Mouse (Mus musculus): ENCODE measurements at regions not wholly inside any gene's neighbourhood (a gene's known extent, or its start where the extent isn't known, plus 50 kb on each side); places are given as distances from the start of the nearest gene placed in this dataset.
A peak's percentile ranks its signal among the peaks of the same experiment; 100 is the strongest.

DNA sequence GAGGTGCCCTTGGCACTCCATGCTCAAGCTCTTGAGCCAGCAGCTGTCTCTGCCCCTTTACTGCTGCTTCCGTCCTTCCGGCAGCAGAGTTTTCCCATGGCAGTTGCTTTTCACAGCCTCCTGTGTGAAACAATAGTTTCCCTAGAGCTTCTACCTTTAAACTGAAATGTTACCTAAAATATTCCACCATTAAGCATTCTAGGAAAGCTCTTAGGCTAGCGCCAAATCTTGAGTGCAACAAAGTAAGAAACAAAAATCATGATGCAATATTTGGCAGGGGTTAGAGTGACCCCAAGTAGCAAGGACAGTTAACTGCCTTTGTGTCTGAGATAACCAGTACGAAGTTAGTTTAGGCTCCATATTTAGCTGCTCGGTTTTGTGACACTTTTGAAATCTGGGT is 830.3 kb upstream of the Tenm2 start:
- no peak overlapping the region for H3K9ac ChIP-seq (ENCODE audit: low read depth, low read length)

DNA sequence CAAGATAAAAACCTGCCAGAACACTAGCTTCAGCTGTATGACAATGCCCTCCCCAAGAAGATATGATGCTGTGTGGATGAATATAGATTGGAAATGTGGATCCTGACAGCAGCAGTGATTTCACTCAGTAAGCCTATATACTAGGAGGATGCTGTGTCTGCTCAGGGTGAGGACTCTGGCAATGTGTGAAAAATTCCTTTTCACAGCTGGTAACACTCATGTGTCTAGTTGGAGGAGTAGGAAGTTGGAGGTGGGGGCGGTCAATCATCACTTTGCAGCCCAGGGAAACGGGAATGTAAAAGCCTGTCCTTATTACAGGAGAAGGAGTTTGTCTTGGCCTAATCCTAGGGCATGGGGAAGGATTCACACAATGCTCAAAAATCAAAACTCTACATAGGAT is 824.3 kb upstream of the Tenm2 start:
- WGBS, result 56% methylated on average over 2 of the region's 2 CpGs
- ATAC-seq, result no peak
- Histone ChIP-seq H3K4me1 (ENCODE audit: control insufficient read depth, insufficient read depth, low read length) (no peaks in the 10 kb centered on the region), H3K9me3 (ENCODE audit: control insufficient read depth, low read length) (no peaks in the 10 kb centered on the region), H3K4me2 (ENCODE audit: low read depth, low read length) (no peak overlapping the region), H3K9ac (ENCODE audit: low read depth, low read length) (no peak overlapping the region), H3K36me3 (ENCODE audit: control insufficient read depth, insufficient read depth, low read length) (no peaks in the 10 kb centered on the region), H3K27me3 (replicated peaks; ENCODE audit: control insufficient read depth, insufficient read depth, low read length) (no peaks in the 10 kb centered on the region), H3K27ac (ENCODE audit: low read length) (no peak overlapping the region), H3K4me3 (ENCODE audit: low read length) (no peak overlapping the region)

More for the DNA sequence above, 830.3 kb upstream of the Tenm2 start:
- no peaks in the 10 kb centered on the region for H3K27me3 ChIP-seq (replicated peaks; ENCODE audit: control insufficient read depth, insufficient read depth, low read length)
- no peak for ATAC-seq
- H3K27ac ChIP-seq (ENCODE audit: low read length), result no peak overlapping the region
- no peaks in the 10 kb centered on the region for H3K9me3 ChIP-seq (ENCODE audit: control insufficient read depth, low read length)
- no peaks in the 10 kb centered on the region for H3K4me1 ChIP-seq (ENCODE audit: control insufficient read depth, insufficient read depth, low read length)
- no peak overlapping the region for H3K4me2 ChIP-seq (ENCODE audit: low read depth, low read length)
- H3K4me3 ChIP-seq (ENCODE audit: low read length), result no peak overlapping the region
- no peaks in the 10 kb centered on the region for H3K36me3 ChIP-seq (ENCODE audit: control insufficient read depth, insufficient read depth, low read length)
- 87% methylated on average over 5 of the region's 5 CpGs for WGBS

DNA sequence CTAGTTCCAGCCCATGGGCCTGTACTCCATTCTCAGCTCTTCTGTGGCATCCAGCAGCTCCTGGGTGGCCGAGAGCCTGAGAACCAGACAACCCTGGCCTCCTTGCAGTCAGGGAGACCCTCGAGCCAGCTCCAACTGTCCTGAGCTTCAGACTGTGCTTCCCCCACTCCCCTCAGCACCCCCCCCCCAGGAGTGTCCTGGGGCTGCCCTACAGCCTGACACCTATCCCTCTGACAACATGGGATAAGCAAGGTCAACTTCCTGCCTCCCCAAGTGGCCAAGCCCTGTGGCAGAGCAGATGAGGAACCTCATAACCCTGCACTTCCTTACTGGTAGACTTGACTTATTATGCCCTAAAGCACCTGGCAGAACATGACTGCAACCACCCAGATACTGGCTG is 823.1 kb upstream of the Tenm2 start:
- H3K4me1 ChIP-seq (ENCODE audit: control insufficient read depth, insufficient read depth, low read length), result no peaks in the 10 kb centered on the region
- H3K27ac ChIP-seq (ENCODE audit: low read length), result no peak overlapping the region
- no peaks in the 10 kb centered on the region for H3K36me3 ChIP-seq (ENCODE audit: control insufficient read depth, insufficient read depth, low read length)
- no peaks in the 10 kb centered on the region for H3K27me3 ChIP-seq (replicated peaks; ENCODE audit: control insufficient read depth, insufficient read depth, low read length)
- no peaks in the 10 kb centered on the region for H3K9me3 ChIP-seq (ENCODE audit: control insufficient read depth, low read length)
- no peak overlapping the region for H3K9ac ChIP-seq (ENCODE audit: low read depth, low read length)
- no peak overlapping the region for H3K4me3 ChIP-seq (ENCODE audit: low read length)
- no peak for ATAC-seq
- 69% methylated on average over 2 of the region's 2 CpGs for WGBS
- H3K4me2 ChIP-seq (ENCODE audit: low read depth, low read length), result no peak overlapping the region

DNA sequence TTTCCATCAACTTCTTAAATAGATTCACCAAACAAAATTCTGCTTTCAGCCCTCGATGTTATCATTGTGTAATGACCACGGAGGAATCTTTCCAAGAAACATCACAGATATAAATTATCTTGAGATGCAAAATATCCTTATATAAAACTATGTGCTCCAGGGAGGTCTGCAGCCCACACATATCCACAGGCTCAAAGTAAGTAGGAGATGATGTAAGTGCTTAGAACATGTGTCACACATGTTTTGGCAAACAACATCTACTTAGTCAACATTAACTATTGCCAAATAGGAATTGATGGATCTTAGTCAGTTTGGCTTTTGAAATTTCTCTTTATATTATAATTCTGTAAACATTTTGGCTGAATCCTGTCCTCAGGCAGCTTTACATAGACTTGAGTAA is 800.8 kb upstream of the Tenm2 start:
- Histone ChIP-seq H3K36me3 (ENCODE audit: control insufficient read depth, insufficient read depth, low read length) (no peaks in the 10 kb centered on the region), H3K27me3 (replicated peaks; ENCODE audit: control insufficient read depth, insufficient read depth, low read length) (no peaks in the 10 kb centered on the region), H3K9me3 (ENCODE audit: control insufficient read depth, low read length) (no peaks in the 10 kb centered on the region), H3K4me3 (ENCODE audit: low read length) (no peak overlapping the region), H3K9ac (ENCODE audit: low read depth, low read length) (no peak overlapping the region), H3K4me1 (ENCODE audit: control insufficient read depth, insufficient read depth, low read length) (no peaks in the 10 kb centered on the region), H3K27ac (ENCODE audit: low read length) (no peak overlapping the region), H3K4me2 (ENCODE audit: low read depth, low read length) (no peak overlapping the region)
- peak; percentile 48; the same call in 1 of the 2 replicates for ATAC-seq
- 55% methylated on average over 2 of the region's 2 CpGs for WGBS

DNA sequence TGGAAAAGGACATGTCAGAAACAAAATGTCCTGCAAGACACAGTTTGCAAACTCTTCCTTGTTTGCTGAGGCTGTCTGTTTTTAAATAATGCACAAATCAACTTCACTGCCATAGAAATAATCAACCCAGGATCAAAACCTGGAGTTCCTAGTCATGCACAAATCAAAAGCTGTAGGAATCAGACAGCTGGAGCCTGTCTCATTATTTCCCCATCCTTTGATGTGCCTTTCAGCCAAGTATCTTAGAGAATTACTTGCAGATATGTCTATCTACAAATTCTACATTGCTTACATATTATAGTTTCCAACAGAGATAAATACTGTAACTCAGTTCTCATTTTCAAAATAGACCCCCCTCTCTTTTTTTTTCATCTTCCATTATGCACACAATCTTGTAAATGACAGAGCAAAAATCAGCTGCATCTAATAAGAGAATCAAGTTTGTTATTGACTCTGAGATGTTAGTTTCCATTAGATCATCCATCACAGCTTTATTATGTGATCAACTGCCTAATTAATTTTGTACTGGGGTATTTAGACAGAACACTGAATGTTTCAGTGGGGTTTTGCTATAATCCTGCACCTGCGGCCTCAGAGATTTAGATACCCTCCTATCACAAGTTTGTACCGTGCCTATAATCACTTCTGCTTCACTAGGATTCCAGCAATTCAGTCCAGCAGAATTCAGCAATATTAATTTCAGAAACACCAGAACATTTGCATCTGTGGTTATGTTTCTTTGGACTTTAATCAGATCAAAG is 798.9 kb upstream of the Tenm2 start:
- Histone ChIP-seq H3K9me3 (ENCODE audit: control insufficient read depth, low read length) (no peaks in the 10 kb centered on the region), H3K27me3 (replicated peaks; ENCODE audit: control insufficient read depth, insufficient read depth, low read length) (no peaks in the 10 kb centered on the region), H3K4me1 (ENCODE audit: control insufficient read depth, insufficient read depth, low read length) (no peaks in the 10 kb centered on the region), H3K4me2 (ENCODE audit: low read depth, low read length) (no peak overlapping the region), H3K9ac (ENCODE audit: low read depth, low read length) (no peak overlapping the region), H3K36me3 (ENCODE audit: control insufficient read depth, insufficient read depth, low read length) (no peaks in the 10 kb centered on the region), H3K27ac (ENCODE audit: low read length) (no peak overlapping the region), H3K4me3 (ENCODE audit: low read length) (no peak overlapping the region)
- 79% methylated on average over 2 of the region's 2 CpGs for WGBS
- ATAC-seq, result no peak

DNA sequence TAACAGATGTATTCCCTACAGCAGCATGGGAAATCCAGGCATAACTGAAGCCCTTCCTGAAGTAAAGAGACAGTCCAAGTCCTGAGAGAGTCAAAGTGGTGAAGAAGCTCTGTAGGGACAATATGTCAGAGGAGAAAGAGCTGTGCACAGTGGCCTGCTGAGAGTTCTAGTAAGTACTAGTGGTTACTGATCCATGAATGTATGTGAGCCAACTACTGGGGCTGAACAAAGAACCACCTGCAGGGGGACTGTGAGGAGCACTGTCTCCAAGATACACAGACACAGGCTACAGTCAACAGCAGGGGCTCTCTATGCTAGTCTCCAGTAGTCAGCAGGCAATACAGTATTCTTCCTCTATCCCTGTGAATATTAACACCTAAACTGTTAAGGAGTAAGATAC is 785.9 kb upstream of the Tenm2 start:
- ATAC-seq, result no peak
- Histone ChIP-seq H3K4me2 (ENCODE audit: low read depth, low read length) (no peak overlapping the region), H3K9ac (ENCODE audit: low read depth, low read length) (no peak overlapping the region), H3K27me3 (replicated peaks; ENCODE audit: control insufficient read depth, insufficient read depth, low read length) (no peaks in the 10 kb centered on the region), H3K27ac (ENCODE audit: low read length) (no peak overlapping the region), H3K4me3 (ENCODE audit: low read length) (no peak overlapping the region), H3K9me3 (ENCODE audit: control insufficient read depth, low read length) (no peaks in the 10 kb centered on the region), H3K36me3 (ENCODE audit: control insufficient read depth, insufficient read depth, low read length) (no peaks in the 10 kb centered on the region), H3K4me1 (ENCODE audit: control insufficient read depth, insufficient read depth, low read length) (no peaks in the 10 kb centered on the region)

DNA sequence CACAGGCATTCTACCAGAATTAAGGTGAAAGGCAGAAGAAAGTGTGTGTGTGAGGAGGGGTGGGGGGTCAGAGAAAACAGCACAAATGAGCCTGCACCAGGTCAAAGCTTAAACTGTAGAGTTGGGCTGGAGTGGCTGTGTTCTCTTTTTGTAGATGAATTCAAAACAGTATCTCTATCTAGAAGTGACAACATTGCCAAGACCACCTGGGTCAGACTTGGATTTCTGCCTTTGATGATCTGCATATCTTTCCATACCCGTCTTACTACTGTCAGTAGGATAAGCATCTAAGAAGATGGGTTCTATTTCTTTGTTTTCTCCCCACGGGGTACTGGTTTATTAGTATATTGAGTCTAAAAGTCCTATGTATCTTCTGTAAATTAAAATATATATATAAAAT is 742.4 kb upstream of the Tenm2 start:
- 94% methylated on average over 2 of the region's 2 CpGs for WGBS
- Histone ChIP-seq H3K4me2 (ENCODE audit: low read depth, low read length) (no peak overlapping the region), H3K36me3 (ENCODE audit: control insufficient read depth, insufficient read depth, low read length) (no peaks in the 10 kb centered on the region)

DNA sequence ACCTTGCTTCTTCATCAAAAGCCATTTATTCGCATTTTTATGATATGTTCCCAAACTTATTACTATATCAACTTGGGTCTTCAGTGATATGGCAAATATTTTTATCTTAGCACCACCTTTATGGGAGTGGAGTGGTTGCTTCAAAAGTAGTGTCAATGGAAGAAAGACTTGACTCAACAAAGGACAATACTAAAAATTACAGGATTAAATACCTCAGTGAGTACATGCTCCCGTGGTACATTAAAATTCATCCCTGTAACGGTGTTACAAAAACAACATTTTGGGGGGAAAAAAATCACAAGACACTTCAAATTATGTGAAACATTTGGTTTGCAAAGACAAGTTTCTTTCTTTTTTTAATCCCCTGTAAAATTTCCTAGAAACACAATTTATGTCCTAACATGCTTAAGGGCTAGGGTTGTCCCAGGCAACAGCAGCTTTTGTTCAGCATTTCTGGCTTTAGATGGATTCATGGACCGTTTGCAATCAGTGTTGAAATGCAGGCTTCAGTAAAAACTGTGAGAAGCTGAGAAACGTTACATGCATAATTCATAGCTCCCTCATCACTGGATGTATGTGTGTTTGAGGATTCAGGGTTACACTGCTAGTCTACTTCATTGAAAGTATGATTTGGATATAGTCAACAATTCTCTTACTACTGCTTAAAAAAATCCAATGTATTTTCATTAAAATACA is 700.8 kb upstream of the Tenm2 start:
- no peaks in the 10 kb centered on the region for H3K27me3 ChIP-seq (replicated peaks; ENCODE audit: control insufficient read depth, insufficient read depth, low read length)

More for the DNA sequence above, 742.4 kb upstream of the Tenm2 start:
- Histone ChIP-seq H3K9ac (ENCODE audit: low read depth, low read length) (no peak overlapping the region), H3K9me3 (ENCODE audit: control insufficient read depth, low read length) (no peaks in the 10 kb centered on the region), H3K4me3 (ENCODE audit: low read length) (no peak overlapping the region), H3K27me3 (replicated peaks; ENCODE audit: control insufficient read depth, insufficient read depth, low read length) (no peaks in the 10 kb centered on the region), H3K27ac (ENCODE audit: low read length) (no peak overlapping the region), H3K4me1 (ENCODE audit: control insufficient read depth, insufficient read depth, low read length) (no peaks in the 10 kb centered on the region)
- ATAC-seq, result no peak

DNA sequence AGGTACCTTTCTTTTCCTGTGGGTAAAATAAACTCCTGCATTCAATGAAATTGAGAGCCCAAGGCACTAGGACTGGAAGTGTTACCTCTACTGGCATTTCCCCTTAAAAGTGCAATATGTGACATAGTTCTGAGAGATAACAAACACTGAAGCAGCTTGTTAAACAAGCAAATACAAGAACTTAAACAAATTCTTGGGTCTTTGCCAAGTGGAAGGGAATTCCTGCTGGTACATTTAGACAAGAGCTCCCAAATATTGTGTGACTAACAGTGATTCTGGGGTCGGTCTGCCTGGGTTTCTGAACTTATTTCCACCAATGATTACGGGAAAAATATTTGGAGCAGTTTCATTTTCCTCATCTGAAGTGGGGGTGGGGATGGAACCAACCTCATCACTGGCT is 677.4 kb upstream of the Tenm2 start:
- H3K9me3 ChIP-seq (ENCODE audit: control insufficient read depth, low read length), result no peaks in the 10 kb centered on the region
- no peak overlapping the region for H3K9ac ChIP-seq (ENCODE audit: low read depth, low read length)
- H3K4me2 ChIP-seq (ENCODE audit: low read depth, low read length), result no peak overlapping the region
- no peaks in the 10 kb centered on the region for H3K4me1 ChIP-seq (ENCODE audit: control insufficient read depth, insufficient read depth, low read length)
- ATAC-seq, result no peak
- 42% methylated on average over 2 of the region's 2 CpGs for WGBS
- H3K27me3 ChIP-seq (replicated peaks; ENCODE audit: control insufficient read depth, insufficient read depth, low read length), result no peaks in the 10 kb centered on the region
- no peak overlapping the region for H3K27ac ChIP-seq (ENCODE audit: low read length)
- no peak overlapping the region for H3K4me3 ChIP-seq (ENCODE audit: low read length)
- no peaks in the 10 kb centered on the region for H3K36me3 ChIP-seq (ENCODE audit: control insufficient read depth, insufficient read depth, low read length)

More for the DNA sequence above, 700.8 kb upstream of the Tenm2 start:
- Histone ChIP-seq H3K4me3 (ENCODE audit: low read length) (no peak overlapping the region), H3K4me1 (ENCODE audit: control insufficient read depth, insufficient read depth, low read length) (no peaks in the 10 kb centered on the region), H3K4me2 (ENCODE audit: low read depth, low read length) (no peak overlapping the region), H3K9me3 (ENCODE audit: control insufficient read depth, low read length) (no peaks in the 10 kb centered on the region), H3K9ac (ENCODE audit: low read depth, low read length) (no peak overlapping the region), H3K36me3 (ENCODE audit: control insufficient read depth, insufficient read depth, low read length) (no peaks in the 10 kb centered on the region), H3K27ac (ENCODE audit: low read length) (no peak overlapping the region)
- 77% methylated on average over 5 of the region's 5 CpGs for WGBS
- ATAC-seq, result no peak

All from intestine, embryonic 16.5 days (tissue).